Mouse (Mus musculus) cerebellum, adult 11-12 months (tissue): ENCODE measurements around the gene Ascc1.

Source experiments
- DNase-seq: peaks from one replicate; pipeline ENCODE4 v3.0.0; 2022

Ascc1 gene

GRCm38 (mm10) chr10:60002673-60003212, at the start of gene Ascc1, which contains the start of gene Anapc16:
Gene Ascc1 (plus strand): TSS chr10:60002805.
Gene Anapc16 (minus strand): TSS chr10:60003135.
- DNase-seq, result peak; percentile 99

- peak; percentile 55 for DNase-seq
These were observed 49.0 kb upstream of the Ascc1 start for GRCm38 (mm10) chr10:59953564-59954039.

GRCm38 (mm10) chr10:59956681-59957080, 45.9 kb upstream of the Ascc1 start:
- DNase-seq, result no peak

GRCm38 (mm10) chr10:59957171-59958149, 45.1 kb upstream of the Ascc1 start:
- peak; percentile 45 for DNase-seq

- peak; percentile 45 for DNase-seq
These were observed 44.1 kb upstream of the Ascc1 start for GRCm38 (mm10) chr10:59958458-59958857.

GRCm38 (mm10) chr10:59959517-59959916, 43.1 kb upstream of the Ascc1 start:
- no peak for DNase-seq

GRCm38 (mm10) chr10:59963609-59964008, 39.0 kb upstream of the Ascc1 start:
- no peak for DNase-seq

- DNase-seq, result no peak
These were observed 37.9 kb upstream of the Ascc1 start for GRCm38 (mm10) chr10:59964504-59965361.

GRCm38 (mm10) chr10:59965362-59965695, 37.3 kb upstream of the Ascc1 start:
- no peak for DNase-seq

GRCm38 (mm10) chr10:59965788-59966187, 36.8 kb upstream of the Ascc1 start:
- no peak for DNase-seq

GRCm38 (mm10) chr10:59966743-59967142, 35.9 kb upstream of the Ascc1 start:
- DNase-seq, result no peak

- peak; percentile 72 for DNase-seq
These were observed 35.2 kb upstream of the Ascc1 start for GRCm38 (mm10) chr10:59967309-59967942.

GRCm38 (mm10) chr10:59969821-59970449, 32.7 kb upstream of the Ascc1 start:
- DNase-seq, result peak; percentile 89

GRCm38 (mm10) chr10:59970450-59971062, 32.0 kb upstream of the Ascc1 start:
- peak; percentile 57 for DNase-seq

GRCm38 (mm10) chr10:59971813-59972212, 30.8 kb upstream of the Ascc1 start:
- peak; percentile 36 for DNase-seq

GRCm38 (mm10) chr10:59972534-59972933, 30.1 kb upstream of the Ascc1 start:
- no peak for DNase-seq

- no peak for DNase-seq
These were observed 29.6 kb upstream of the Ascc1 start for GRCm38 (mm10) chr10:59972999-59973398.

GRCm38 (mm10) chr10:59973400-59973799, 29.2 kb upstream of the Ascc1 start:
- DNase-seq, result no peak

GRCm38 (mm10) chr10:59974191-59974664, 28.4 kb upstream of the Ascc1 start:
- DNase-seq, result peak; percentile 65

- no peak for DNase-seq
These were observed 27.8 kb upstream of the Ascc1 start for GRCm38 (mm10) chr10:59974786-59975185.

- DNase-seq, result no peak
These were observed 25.5 kb upstream of the Ascc1 start for GRCm38 (mm10) chr10:59977141-59977540.
